Mouse (Mus musculus): Measurements from ENCODE around the gene Jade1. TPM values are rescaled to one million over a fixed set of nuclear protein-coding genes. Genes with fewer than 3 reads are reported as not detected.
A peak's percentile ranks its signal among the peaks of the same experiment; 100 is the strongest.

Jade1 gene
- total RNA-seq, 4 experiments from 2014 or later = 46.6 to 57.7 (median 50.1) TPM

DNA sequence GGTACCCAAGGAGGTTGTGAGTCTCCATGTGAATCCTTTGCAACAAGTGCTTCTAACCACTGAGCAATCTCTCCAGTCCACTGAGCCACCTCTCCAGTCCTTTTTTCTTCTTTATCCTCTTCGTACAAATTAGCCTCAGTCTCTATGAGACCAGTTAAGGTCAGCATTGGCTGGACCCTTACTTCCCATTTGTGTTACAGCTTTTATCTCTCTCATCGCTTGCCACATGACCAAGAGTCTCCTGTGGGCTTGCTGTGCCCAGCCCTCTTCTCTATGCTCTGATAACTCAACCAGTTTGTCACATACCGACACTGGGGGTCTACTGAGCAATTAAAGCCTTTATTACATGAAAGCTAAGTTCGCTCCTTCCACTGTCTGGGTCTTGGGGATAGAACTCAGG is 7.3 kb upstream of the Jade1 start:
- DNase-seq (ENCODE audit: low spot score in 2 of 2) = no peak

DNA sequence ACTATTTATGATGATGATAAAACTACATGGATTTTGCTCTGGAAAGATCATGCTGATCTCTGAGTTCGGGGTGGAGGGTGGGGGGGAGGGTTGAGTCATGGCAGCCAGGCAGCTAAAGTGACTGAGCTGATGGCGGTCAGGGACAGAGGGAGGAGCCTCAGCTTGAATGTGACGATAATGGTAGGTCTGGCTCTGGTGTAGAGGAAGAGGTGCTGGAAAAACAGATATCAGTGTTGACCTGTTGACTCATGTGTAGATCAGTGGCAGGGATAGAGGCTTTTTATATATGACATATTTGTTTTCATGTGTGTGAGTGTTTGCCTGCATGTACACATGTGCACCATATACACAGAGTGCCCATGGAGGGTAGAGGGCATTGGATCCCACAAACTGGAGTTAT is 3.9 kb upstream of the Jade1 start:
- DNase-seq (ENCODE audit: low spot score in 2 of 2) = no peak

DNA sequence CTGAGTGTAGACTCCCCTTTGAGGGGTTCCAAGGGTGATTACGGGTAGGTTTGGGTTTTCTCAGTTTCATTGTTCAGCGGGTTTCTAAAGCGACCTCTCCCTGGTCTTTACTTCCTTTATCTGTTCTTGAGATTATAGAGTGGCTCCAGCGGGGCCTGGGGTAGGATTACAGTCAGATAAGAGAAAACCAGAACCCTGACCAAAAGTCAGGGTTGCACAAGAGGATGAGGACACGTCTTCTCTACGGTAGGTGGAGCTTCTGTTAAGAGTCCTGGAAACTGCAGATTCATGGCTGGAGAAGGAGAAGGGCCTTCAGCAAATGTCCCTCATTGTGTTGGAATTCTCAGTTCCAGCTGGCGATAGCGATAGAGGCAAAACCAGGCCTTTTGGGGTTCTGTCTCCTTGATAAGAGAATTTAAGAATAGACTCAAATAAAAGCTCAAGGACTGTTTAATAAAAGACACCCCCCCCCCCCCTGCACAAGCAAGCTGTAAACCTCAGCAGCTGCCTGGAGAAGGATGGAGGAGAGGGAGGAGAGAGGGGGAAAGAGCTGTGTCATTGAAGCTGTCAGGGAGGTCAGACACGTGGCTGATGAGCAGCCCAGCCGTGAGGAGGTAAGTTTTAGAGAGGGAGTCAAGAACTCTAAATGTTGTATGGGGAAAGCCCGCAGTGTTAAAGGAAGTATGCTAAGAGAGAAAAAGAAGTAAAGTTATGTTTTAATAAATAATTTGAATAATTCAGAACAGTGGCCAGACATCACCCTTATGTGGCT is 2.6 kb upstream of the Jade1 start:
- no peak for DNase-seq (ENCODE audit: low spot score in 2 of 2)

DNA sequence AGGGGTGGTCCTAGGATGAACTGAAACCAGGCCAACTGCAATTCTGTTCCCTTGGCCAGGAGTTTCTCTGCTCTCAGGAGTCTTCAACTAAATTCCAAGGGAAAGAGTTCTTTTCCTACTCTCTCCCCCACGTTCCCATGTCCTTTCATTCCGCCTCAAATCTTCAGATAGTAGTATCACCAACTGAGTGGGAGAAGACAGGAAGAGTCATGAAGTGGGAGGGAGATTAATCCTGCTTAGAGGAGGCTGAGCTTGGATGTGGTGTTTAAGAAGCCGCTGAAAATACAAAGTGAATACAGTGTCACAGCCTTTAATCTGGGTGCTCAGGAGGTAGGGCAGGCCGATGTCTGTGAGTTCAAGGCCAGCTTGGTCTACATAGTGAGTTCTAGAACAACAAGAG is 1.9 kb upstream of the Jade1 start:
- no peak for DNase-seq (ENCODE audit: low spot score in 2 of 2)

DNA sequence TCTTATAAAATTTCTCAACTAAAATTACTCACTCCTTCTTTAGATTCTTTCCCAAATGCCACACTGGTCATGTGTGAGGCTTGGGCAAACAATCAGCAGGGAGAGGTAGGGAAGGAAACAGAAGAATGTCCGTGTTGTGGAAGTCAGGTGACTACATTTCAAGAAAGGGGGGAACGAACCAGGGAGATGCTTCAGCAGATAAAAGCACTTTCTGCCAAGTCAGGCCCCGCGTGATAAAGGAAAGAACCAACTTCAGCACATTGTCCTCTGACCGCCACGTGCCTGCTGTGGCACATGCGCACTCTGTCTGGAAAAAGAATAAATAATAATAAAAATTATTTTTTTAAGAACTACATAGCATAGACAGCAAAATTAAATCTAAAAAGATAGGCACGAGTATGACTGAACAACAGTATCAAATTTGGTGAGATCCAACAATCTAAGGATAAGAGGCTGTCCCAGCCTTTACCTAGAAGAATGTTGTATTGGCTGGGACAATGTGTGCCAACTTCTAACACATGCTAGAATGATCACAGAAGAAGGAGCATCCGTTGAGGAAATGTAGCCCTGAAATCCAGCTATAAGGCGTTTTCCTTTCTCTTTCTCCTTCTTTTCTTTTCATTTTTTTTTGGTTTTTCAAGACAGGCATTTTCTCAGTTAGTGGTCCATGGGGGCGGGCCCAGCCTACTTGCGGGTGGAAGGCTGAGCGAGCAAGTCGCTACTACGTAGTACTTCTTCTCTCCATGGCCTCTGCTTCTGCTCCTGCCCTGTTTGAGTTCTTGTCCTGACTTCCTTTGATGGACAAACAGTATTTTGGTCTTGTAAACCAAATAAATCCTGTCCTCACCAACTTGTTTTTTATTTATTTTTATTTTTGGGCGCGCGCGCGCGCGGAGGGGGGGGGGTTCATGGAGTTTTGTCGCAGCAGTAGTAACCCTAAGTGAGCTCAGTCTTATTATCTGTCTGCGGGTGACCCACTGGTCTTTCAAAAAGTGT is 753 bp upstream of the Jade1 start:
- DNase-seq (ENCODE audit: low spot score in 2 of 2) = no peak

DNA sequence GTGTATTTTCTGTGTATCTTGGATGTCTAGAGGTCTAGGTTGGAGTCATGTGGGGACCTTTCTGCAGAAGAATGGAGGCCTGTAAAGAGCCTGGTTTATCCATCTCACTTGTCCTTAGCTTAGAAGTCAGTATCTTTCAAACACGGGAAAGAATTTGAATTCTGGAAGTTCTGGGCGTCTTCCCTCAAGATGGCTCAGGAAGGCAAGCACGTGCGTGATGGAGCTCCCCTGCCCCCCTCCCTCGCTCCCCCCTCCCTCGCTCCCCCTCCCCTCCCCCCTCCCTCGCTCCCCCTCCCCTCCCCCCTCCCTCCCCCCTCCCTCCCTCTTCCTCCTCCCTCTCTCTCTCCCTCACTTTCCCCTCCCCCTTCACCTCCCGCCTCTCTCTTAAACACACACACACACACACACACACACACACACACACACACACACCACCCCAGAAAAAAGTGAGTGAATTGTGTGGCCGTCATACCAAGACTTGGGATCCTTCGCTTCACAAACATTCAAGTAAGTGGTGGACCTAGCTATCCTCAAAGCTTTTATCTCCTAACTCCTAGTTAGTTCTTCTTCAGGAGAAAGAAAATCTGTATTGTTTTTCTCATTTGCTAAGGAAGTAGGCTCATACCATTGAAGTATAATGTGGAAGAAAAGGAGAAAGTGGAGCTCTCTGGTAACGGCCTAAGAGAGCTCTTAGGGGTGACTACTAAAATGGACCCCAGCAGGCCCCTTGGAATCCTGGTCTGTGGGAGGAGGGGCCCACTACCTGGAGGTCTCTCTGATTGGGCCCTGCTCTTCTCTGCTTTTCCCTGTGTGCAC is 1.1 kb downstream of the Jade1 start:
- no peak for DNase-seq (ENCODE audit: low spot score in 2 of 2)

DNA sequence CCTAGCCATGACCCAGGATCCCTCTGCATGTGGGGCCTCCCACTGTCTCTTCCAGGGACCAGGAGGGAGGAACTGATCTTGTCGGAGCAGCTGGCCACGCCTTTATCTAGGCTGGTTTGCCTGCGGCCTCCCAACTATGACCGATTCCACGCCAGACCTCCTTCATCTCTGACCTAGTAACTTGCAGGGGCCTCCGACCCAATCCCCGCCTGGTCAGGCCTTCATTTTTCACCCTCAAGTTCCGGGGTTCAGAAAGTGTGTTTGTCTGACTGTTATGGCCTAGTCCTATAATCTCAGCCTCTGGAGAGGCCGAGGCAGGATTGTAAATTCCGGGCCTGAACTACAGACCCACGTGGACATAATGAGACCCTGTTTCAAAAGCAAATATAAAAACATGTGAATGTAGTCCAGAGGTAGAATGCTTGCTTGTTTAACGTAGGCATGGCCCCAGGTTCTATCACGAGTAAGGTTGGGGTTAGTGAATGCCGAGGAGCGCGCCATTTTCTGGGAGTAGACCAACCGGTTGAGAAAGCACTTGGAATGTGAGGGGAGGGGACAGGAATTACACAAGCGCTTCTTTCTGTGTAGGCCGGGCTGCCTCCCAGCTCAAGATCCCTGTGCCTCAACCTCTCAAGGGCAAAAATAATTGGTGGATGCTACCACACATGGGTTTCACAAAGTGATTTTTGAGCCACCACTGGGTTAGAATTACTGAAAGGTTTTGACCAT is 1.9 kb downstream of the Jade1 start:
- DNase-seq (ENCODE audit: low spot score in 2 of 2) = no peak

DNA sequence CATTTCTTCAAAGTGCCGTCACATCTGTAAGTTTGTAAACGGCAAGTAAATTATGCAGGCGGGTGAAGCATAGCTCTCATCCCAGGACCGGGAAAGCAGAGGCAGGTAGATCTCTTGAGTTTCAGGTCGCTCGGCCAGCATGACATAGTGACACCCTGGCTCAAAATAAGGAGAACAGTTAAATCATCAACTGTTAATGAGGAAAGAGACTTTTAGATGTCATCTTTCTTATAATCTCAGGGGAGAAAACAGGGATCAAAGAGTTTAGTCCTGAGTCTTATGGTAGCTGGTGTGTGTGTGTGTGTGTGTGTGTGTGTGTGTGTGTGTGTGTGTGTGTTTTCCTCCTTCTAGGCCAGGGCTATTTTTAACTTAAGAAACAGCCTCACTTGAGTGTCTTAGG is 5.0 kb downstream of the Jade1 start:
- no peak for DNase-seq (ENCODE audit: low spot score in 2 of 2)

DNA sequence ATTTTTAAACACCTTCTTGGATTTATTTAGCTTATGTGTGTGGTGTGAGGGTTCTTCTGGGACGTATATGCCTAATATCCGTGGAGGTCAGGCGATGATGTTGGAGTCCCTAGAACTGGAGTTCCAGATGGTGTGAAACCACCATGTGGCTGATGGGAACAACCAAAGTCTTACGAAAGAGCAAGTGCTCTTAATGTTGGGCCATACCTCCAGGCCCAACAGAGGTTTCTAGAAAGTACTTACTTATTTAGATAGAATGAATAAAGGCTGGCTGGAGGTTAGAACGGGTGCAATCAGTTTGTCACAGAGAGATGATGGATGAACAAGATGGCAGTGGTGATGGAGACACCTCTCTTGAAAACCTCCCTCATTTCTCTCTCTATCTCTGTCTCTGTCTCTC is 6.3 kb downstream of the Jade1 start:
- DNase-seq (ENCODE audit: low spot score in 2 of 2) = no peak

DNA sequence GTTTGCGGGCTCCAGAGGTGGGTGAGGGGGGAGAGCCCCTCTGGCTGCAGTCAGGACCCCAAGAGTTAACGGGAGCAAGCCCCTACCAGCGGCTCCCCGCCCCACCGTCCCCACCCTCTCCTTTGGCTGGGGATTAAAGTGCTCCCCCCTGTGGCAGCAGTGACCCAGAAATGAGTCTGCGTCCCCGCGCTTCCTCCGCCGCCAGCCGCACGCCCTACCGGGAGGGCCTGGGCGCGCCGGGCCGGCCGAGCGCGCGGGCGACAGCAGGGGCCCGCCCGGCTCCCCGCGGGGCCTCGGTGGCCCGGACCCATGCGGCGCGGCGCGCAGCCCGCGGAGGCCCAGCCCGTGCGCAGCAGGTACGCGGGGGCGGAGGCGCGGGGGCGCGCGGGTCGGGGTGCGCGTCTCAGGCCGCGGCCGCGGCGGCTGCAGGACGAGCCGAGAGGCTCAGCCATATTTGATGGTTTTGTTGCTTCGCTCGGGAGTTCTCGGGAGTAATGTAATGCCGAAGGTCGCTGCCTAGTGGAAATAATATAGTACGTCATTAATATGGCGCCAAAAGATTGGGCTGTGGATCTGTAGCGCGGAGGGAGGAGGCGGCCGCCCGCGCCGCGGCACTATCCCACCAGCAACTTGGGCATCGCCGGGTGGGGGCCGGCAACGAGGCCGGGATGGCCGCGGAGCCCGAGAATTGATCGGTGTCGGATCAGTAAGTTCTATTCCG is 7.8 kb downstream of the Jade1 start:
- peak; percentile 52 to 65 for DNase-seq (ENCODE audit: low spot score in 2 of 2)

DNA sequence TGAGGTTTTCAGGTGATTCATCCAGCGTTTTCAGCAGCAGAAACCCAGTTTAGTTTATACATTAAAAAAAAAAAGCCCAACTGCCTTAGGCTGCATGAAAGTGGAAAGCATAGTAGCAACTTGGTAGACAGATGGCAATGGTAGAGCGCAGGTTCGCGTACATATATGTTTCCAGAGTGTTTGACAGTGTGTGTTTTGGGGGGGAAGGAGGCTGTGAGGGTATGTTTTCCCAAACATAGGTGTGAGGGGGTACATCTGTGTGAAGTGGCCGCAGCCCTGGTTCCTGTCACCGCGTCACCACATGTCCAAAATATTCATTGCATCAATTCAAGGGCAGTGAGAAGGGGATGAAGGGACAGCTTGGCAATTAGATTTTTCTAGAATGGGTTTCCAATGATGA is 8.5 kb downstream of the Jade1 start:
- no peak for DNase-seq (ENCODE audit: low spot score in 2 of 2)

DNA sequence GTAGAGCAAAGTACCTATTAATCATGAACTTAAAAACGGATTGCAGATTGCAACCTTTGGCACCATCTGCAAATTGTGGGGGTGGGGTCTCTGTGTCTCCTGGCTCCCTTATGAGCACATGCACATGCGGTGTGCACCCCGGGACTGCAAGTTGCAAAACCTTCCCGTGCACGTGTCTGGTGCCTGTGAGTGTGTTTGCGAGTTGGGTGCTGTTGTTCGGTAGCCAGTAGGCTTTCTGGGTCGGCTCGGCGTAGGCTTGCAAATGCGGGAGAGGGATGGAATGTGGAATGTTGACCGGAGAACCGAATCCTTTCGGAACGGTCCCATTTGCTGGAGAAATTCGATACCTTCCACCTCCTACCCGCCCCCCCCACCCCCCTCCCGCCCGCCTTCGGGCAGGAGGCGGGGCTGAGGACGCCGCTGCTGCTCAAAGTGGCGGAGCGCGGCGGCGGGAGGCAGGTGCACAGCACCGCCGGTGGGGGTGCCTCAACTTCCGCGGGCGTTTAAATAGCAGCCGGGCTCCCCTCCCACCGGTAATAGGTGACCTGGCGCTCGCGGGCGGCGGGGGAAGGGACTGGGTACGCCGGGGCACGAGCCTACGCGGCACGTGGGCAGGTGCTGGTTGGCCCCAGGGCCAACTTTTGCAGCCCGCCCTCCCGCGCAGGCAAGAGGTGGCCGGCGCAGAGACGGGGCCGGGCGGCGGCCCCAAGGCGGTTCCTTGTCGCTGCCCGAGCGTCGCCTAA is 9.1 kb downstream of the Jade1 start:
- peak; percentile 70 to 76 for DNase-seq (ENCODE audit: low spot score in 2 of 2)

DNA sequence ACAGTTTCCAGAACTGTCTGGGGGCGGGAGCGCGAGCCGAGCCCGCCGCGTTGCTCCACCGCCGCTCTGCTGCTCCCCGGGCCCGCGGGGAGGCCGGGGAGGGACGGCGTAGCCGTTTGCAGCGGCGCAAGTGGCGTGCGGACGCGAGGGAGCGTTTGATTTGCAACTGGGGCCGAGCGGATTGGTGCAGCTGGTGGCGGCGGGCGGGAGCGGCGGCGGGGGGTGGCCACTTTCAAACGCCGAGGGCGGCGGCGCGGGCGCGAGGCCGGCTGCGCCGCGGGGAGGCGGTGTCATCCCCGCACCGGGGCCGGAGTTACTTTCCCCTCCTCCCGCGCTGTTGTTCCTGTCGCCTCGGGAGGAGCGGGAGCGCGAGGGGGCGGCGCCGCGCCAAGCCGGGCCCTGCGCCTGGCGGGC is 9.9 kb downstream of the Jade1 start:
- peak; percentile 76 to 89 for DNase-seq (ENCODE audit: low spot score in 2 of 2)

DNA sequence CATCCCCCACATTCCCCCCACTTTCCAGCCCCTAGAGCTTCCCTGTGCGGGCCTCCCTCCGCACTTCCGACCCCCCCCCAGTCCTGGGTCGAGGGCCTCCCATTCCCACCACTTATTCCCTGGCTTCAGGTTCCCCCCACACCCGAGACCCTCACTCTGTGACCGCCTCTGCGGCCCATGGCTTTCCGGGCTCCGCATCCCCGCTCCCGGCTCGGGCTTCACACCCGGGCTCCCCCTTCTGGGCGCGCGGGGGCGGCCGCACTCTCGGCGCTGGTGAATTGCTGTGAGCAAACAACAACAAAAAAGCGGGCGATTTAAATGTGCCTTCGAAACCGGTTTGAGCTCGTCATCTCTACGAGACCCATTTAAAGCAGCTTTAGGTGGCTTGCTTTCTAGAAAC is 10.4 kb downstream of the Jade1 start:
- peak; percentile 63 to 77 for DNase-seq (ENCODE audit: low spot score in 2 of 2)

DNA sequence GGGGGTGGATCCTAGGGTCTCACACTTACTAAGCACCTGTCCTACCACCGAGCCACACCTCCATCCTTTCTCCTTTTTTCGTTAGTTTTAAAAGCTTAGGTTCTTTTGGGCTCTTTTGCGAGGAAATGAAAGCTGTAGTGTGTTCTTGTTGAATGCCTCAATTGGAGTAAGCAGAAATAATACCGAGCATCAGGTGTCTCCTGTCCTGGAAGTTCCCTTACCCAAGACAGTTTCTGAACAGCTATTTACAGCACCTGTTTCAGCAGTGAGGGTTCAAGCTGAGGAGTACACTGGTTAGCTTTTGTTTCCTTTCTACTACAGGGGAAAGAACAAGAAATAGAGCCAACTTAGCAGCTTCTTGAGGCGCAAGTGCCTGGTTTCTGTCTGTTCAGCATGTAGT is 14.4 kb downstream of the Jade1 start:
- DNase-seq (ENCODE audit: low spot score in 2 of 2) = no peak

DNA sequence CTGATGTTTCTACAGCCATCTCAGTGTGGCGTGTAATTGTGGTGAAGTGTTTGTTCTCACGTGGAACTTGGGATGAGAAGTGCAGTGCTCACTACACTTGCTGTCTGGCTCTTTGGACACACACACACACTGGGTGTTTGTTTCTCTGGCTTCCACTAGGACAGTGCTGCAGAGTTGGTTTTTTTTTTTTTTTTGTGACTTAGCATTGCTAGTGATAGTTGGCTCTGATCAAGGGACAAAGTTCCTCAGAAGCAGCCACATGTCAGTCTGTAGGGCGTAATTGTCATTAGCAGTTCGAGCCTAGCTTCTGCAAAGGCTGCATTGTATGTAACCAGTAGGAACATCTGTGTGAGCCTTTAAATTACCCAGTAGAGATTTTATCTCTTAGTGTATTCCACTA is 16.6 kb downstream of the Jade1 start:
- no peak for DNase-seq (ENCODE audit: low spot score in 2 of 2)

DNA sequence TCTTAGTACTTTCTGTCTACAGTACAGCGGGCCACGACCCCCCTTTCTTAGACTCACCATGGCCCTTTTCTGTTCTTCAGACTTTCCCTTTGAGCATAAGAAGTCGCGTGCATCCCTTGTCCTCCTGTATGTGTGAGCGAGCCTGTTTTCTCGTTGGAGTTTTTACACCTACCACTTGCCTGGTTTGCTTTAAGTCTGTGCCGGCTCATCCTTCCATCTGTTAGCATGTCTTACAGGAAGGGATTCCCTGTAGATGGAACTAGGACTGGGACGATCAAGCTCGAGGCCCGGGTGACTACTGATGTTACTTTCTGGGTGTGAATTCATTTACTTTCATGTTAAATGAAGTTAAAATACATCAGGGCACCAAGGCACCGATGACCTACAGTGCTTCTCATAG is 17.4 kb downstream of the Jade1 start:
- DNase-seq (ENCODE audit: low spot score in 2 of 2) = no peak

DNA sequence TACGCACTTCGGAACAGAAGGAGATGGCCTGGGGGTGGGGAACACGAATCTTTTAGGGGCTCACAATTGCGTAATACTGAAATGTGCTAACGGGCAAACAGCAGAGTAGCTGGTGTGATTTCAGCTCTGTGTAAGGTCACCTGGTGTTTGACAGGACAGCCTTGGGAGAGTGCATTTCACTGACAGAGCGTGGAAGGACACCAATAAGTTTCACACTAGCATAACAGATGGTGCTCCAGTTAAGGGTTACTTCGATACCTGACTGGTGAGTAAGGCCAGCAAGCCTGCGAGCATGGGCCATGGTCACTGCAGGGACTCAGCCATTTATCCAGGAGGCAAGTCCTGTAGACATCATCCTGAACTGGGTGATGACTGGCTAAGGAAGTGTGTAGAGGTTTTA is 18.7 kb downstream of the Jade1 start:
- no peak for DNase-seq (ENCODE audit: low spot score in 2 of 2)

DNA sequence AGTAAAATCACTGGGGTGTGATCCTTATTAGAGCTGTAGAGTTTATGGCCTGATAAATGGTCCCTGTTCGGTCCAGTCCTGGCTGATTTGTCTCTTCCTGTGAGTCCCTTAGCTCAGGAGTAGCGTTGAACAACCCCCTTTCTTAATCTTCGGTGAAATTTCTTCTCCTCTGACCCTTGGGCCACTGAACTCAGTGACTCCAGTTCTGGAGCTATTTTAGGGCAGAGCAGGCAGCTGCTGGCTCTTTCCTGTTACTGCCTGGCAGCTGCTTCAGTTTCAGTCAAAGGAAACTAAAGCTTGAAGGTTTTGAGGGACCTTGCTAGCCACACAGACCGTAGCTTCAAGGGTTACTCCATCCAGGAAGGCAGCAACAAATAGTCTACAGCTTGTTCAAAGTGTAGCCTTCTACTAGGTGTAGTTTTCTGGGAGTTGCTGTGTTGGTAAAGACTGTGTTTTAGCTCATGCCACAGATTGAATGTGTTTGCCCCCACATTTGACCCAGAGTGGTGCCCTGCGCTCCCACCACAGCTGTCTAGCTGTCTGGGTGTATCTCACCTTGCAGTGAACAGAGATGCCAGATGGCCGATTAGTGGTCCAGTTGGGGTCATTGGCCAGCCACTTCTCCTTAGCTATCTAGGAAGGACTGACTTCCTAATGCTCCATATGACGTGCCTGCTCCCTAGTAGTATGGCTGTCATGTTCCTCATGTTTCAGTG is 19.3 kb downstream of the Jade1 start:
- DNase-seq (ENCODE audit: low spot score in 2 of 2) = no peak

Measured in left cerebral cortex, adult 8-10 months (tissue).